Mouse (Mus musculus): ENCODE measurements around the gene Prkab2.
A peak's percentile ranks its signal among the peaks of the same experiment; 100 is the strongest.

GRCm38 (mm10) chr3:97628391-97629001, 29.5 kb upstream of the Prkab2 start, which contains the start of gene Fmo5:
- TF ChIP-seq CTCF (IDR thresholded peaks at IDR 0.05) (no peak), EP300 (IDR thresholded peaks at IDR 0.05) (0 out of 2 replicates have a peak, but pooled peaks have one; percentile 30)
